Mouse (Mus musculus): ENCODE results near the gene G0s2.
"Not testable (repeated sequence)": the region's sequence is repeated elsewhere in the genome, so short reads cannot be mapped to it uniquely, and the experiment has no call there.

Gene G0s2

GRCm38 (mm10) chr1:193285766-193286325, 12.8 kb upstream of the G0s2 start:
- not testable (repeated sequence) for DNase-seq

GRCm38 (mm10) chr1:193284228-193284779, 11.3 kb upstream of the G0s2 start:
- no peak for DNase-seq

GRCm38 (mm10) chr1:193281344-193281743, 8.3 kb upstream of the G0s2 start:
- DNase-seq = no peak

GRCm38 (mm10) chr1:193279492-193279891, 6.5 kb upstream of the G0s2 start:
- DNase-seq = no peak

GRCm38 (mm10) chr1:193278414-193279045, 5.5 kb upstream of the G0s2 start:
- peak; percentile 53 to 54 for DNase-seq

GRCm38 (mm10) chr1:193274407-193275071, 1.5 kb upstream of the G0s2 start:
- DNase-seq = no peak

GRCm38 (mm10) chr1:193272137-193272915, 691 bp downstream of the G0s2 start:
- DNase-seq = no peak

GRCm38 (mm10) chr1:193270965-193271763, 1.9 kb downstream of the G0s2 start:
- peak in 1 of 2 experiments; percentile 16 for DNase-seq

GRCm38 (mm10) chr1:193265734-193266133, 7.3 kb downstream of the G0s2 start:
- DNase-seq = no peak

GRCm38 (mm10) chr1:193263955-193264598, 8.9 kb downstream of the G0s2 start, which contains the start of gene Hsd11b1:
Gene Hsd11b1 (minus strand): TSS chr1:193264075.
- peak; percentile 22 to 37 for DNase-seq

- no peak for DNase-seq
Observed at GRCm38 (mm10) chr1:193263026-193263907, 9.8 kb downstream of the G0s2 start.

GRCm38 (mm10) chr1:193261897-193262548, 11.0 kb downstream of the G0s2 start:
- peak in 1 of 2 experiments; percentile 52 for DNase-seq

- DNase-seq = no peak
Observed at GRCm38 (mm10) chr1:193259559-193259958, 13.5 kb downstream of the G0s2 start.

- DNase-seq = no peak
Observed at GRCm38 (mm10) chr1:193256621-193257098, 16.4 kb downstream of the G0s2 start.

- no peak for DNase-seq
Observed at GRCm38 (mm10) chr1:193256289-193256577, 16.8 kb downstream of the G0s2 start.

- DNase-seq = peak; percentile 62 to 65
Observed at GRCm38 (mm10) chr1:193255488-193256288, 17.3 kb downstream of the G0s2 start.

GRCm38 (mm10) chr1:193255032-193255431, 18.0 kb downstream of the G0s2 start:
- no peak for DNase-seq

GRCm38 (mm10) chr1:193253895-193254294, 19.1 kb downstream of the G0s2 start:
- DNase-seq = not testable (repeated sequence)

GRCm38 (mm10) chr1:193252616-193253015, 20.4 kb downstream of the G0s2 start:
- DNase-seq = no peak

Data from lung, adult 18-20 months (tissue).